Mouse (Mus musculus) c-Kit-negative CD71-positive TER-119-positive erythroid progenitor cells, embryonic 14.5 days (primary cell): ENCODE measurements around the gene Sept12.

Experiments
- DNase-seq: peaks from one replicate; pipeline ENCODE4 v3.0.0-alpha.2; 2013; ENCODE audit warnings: low read depth, low spot score

The Sept12 gene

GRCm38 (mm10) chr16:4997553-4997952, at the start of gene Sept12:
Sept12 (minus strand) TSS chr16:4997852.
- DNase-seq: no peak

- no peak for DNase-seq
Measured at GRCm38 (mm10) chr16:5045322-5045721, 47.7 kb upstream of the Sept12 start.

GRCm38 (mm10) chr16:5036649-5037234, 39.1 kb upstream of the Sept12 start:
- DNase-seq: no peak

GRCm38 (mm10) chr16:5035591-5035990, 37.9 kb upstream of the Sept12 start:
- DNase-seq: no peak

- DNase-seq: no peak
Measured at GRCm38 (mm10) chr16:5029847-5030246, 32.2 kb upstream of the Sept12 start.

GRCm38 (mm10) chr16:5024021-5024420, 26.4 kb upstream of the Sept12 start:
- no peak for DNase-seq

GRCm38 (mm10) chr16:5014578-5014977, 16.9 kb upstream of the Sept12 start:
- no peak for DNase-seq

- DNase-seq: peak; percentile 96
Measured at GRCm38 (mm10) chr16:5013054-5013838, 15.6 kb upstream of the Sept12 start, which contains the start of gene Rogdi. Rogdi (minus strand) TSS chr16:5013553.

GRCm38 (mm10) chr16:5012036-5013005, 14.7 kb upstream of the Sept12 start:
- DNase-seq: peak; percentile 34

- no peak for DNase-seq
Measured at GRCm38 (mm10) chr16:5011285-5011684, 13.6 kb upstream of the Sept12 start.

- DNase-seq: no peak
Measured at GRCm38 (mm10) chr16:5010371-5010935, 12.8 kb upstream of the Sept12 start.

GRCm38 (mm10) chr16:5008076-5008475, 10.4 kb upstream of the Sept12 start:
- DNase-seq: no peak

- DNase-seq: no peak
Measured at GRCm38 (mm10) chr16:5007492-5007891, 9.8 kb upstream of the Sept12 start.

GRCm38 (mm10) chr16:5007067-5007466, 9.4 kb upstream of the Sept12 start, which contains the start of gene Smim22:
Smim22 (plus strand) TSS chr16:5007288.
- DNase-seq: no peak

- DNase-seq: no peak
Measured at GRCm38 (mm10) chr16:5000611-5001010, 3.0 kb upstream of the Sept12 start.

GRCm38 (mm10) chr16:4998984-4999383, 1.3 kb upstream of the Sept12 start:
- DNase-seq: no peak

GRCm38 (mm10) chr16:4993276-4993675, 4.4 kb downstream of the Sept12 start:
- no peak for DNase-seq

GRCm38 (mm10) chr16:4984717-4985116, 12.9 kb downstream of the Sept12 start:
- DNase-seq: no peak

- DNase-seq: no peak
Measured at GRCm38 (mm10) chr16:4979755-4980380, 17.8 kb downstream of the Sept12 start.

- no peak for DNase-seq
Measured at GRCm38 (mm10) chr16:4978275-4979051, 19.2 kb downstream of the Sept12 start.
